Mouse (Mus musculus): ENCODE data around the gene Memo1. TPM values are rescaled to one million over a fixed set of nuclear protein-coding genes. Genes with fewer than 3 reads are reported as not detected.
"Not testable (repeated sequence)": the region's sequence is repeated elsewhere in the genome, so short reads cannot be mapped to it uniquely, and the experiment has no call there.

The Memo1 gene
- polyA plus RNA-seq, 1 experiment from 2014 or later, result 77.4 TPM

DNA sequence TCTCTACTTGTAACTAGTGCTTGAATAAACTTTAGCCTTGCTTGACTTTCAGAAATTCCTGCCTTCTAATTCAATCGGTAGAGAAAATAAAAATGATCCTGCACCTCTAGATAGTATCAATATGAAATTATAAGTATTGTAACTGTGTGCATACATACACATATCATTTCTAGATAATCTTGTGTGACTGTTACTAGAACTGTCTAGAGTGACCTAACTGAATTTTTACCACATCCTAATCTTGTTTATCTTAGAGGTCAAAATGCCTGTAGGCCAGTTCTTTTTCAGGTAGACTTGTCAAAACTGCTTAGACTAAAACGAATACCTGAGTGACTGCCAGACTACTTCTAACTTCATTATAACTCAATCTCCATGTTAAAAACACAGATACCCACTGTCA lies 25.1 kb downstream of the Memo1 start:
- H3K9ac ChIP-seq, result no peak overlapping the region
- H3K27ac ChIP-seq, result no peak overlapping the region
- H3K4me3 ChIP-seq (replicated peaks), result no peak overlapping the region
- no peaks in the 10 kb centered on the region for H3K27me3 ChIP-seq
- H3K4me2 ChIP-seq, result no peak overlapping the region
- H3K9me3 ChIP-seq, result no peaks in the 10 kb centered on the region
- no peak for ATAC-seq (ENCODE audit: low FRiP score)
- 0 out of 2 replicates have a peak, but pooled peaks cover 5% of the 10 kb centered on the region for H3K36me3 ChIP-seq (replicated peaks)
- H3K4me1 ChIP-seq, result peaks cover 10% of the 10 kb centered on the region
- WGBS, result 89% methylated on average over 2 of the region's 2 CpGs

DNA sequence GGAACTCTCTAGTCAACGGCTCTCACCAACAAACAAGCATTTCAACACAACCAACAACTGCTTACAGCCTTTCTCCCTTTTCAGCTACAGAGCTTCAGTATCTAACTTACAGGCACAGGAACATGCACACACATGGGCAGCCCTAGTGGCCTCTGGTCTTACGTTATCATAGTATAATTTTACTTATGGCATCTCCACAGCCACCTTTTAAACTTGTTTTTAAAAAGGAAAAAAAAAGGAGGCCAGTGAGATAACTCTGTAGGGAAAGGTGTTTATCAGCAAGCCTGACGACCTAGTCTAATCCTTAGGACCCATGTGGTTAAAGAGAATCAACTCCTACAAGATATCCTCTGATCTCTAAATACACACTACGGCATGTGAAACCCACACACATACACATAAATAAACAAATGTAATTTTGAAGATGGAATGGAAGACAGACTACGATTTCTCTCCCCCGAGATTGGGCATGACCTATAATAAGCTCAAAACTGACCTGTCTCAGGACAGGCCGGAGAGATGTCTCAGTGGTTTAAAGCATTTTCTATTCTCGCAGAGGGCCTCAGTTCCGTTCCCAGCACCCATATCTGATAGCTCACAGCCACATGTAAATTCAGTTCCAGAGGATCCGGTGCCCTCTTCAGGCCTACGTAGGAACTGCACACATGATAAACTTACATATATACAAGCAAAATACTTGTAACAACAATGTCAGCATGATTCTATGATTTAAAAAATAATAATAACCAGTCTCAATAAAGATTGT lies 27.7 kb downstream of the Memo1 start:
- H3K4me1 ChIP-seq, result peaks cover 20% of the 10 kb centered on the region
- no peaks in the 10 kb centered on the region for H3K27me3 ChIP-seq
- no peak overlapping the region for H3K27ac ChIP-seq
- no peaks in the 10 kb centered on the region for H3K9me3 ChIP-seq
- no peak overlapping the region for H3K4me2 ChIP-seq
- ATAC-seq (ENCODE audit: low FRiP score), result no peak
- no peak overlapping the region for H3K9ac ChIP-seq
- H3K36me3 ChIP-seq (replicated peaks), result no peaks in the 10 kb centered on the region
- no peak overlapping the region for H3K4me3 ChIP-seq (replicated peaks)
- 94% methylated on average over 11 of the region's 11 CpGs for WGBS

DNA sequence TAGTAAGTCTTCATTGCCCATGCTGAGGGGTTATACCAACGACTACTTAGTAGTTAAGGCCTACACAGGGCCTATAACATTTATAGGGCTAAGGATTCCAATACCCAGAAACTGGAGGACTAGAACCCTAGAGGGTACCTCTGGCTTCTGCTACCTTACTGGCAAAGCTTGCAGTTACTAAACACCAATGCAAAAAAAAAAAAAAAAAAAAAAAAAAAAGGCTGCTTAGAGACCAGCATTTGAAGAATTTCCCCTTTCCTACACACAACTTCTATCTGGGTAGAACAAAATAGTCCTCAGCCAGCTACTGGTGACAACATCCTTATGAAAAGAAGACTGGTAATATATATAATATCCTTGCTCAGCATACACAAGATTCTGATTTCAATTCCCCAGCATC lies 29.7 kb downstream of the Memo1 start:
- ATAC-seq (ENCODE audit: low FRiP score), result no peak
- no peak overlapping the region for H3K4me3 ChIP-seq (replicated peaks)
- H3K27ac ChIP-seq, result peak overlapping the region; percentile 77; the same call in 1 of the 2 replicates
- no peaks in the 10 kb centered on the region for H3K27me3 ChIP-seq
- WGBS, result 61% methylated on average over 1 of the region's 1 CpGs
- peaks cover 20% of the 10 kb centered on the region for H3K4me1 ChIP-seq
- H3K9ac ChIP-seq, result no peak overlapping the region
- H3K4me2 ChIP-seq, result no peak overlapping the region; the same call in 1 of the 2 replicates
- no peaks in the 10 kb centered on the region for H3K9me3 ChIP-seq
- H3K36me3 ChIP-seq (replicated peaks), result no peaks in the 10 kb centered on the region

DNA sequence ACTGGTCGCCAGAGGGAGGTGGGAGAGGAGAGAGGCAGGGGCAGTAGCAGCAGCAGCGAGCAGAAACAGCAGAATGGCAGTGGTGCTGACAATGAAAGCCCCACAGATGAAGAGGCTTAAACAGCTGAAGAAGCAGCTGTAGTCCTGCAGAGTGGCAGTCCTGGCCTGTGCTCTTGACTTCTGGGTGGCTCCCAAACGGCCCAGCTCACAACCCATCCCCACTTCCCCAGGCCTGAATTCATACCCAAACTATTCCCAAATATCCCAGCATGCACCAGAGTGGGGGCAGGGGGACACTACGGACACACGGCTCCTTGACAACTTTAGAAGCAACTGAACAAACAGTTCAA lies 30.2 kb downstream of the Memo1 start:
- peak; percentile 69 for ATAC-seq (ENCODE audit: low FRiP score)
- 10% methylated on average over 5 of the region's 5 CpGs for WGBS
- Histone ChIP-seq H3K4me1 (peaks cover 20% of the 10 kb centered on the region), H3K27ac (peak overlapping the region; percentile 77), H3K9ac (no peak overlapping the region), H3K4me2 (peak overlapping the region; percentile 8; the same call in 1 of the 2 replicates), H3K27me3 (no peaks in the 10 kb centered on the region), H3K4me3 (replicated peaks) (no peak overlapping the region), H3K9me3 (no peaks in the 10 kb centered on the region), H3K36me3 (replicated peaks) (no peaks in the 10 kb centered on the region)

DNA sequence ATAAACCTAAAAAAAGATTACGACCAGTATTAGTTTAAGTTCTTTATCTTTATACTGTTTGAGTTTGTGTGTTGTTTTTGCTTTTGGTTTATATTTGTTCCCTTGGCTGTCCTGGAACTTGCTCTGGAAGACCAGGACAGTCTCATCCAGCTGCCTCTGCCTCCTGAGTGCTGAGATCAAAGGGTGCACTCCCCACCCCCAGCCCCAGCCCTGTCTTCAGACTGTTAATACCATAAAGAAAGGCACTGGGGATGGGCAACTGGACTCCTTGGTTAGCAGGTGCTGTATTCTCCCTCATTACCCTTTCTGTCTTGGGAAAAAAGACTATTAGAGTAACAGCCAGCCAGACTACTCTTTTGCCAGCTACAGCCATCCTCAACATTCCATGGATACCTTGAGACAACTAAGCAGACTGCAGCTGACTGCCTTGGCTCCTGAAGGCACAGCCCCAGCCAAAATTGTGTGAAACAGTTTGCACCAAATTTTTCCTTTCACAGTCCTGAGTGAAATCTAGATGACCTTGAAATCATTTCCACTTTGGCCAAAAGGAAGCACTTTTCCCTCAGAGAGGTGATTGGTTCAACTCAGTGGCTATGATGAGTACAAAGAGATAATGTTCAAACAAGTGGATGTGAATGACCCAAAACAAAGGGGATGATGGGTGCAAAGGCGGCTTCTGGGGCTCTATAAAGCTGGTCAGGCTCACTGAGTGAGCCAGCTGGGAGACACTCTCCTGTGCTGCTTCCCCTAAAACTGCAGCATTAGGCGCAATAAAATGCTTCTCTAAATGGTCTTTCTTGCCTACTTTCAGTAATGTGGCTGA lies 30.8 kb downstream of the Memo1 start:
- ATAC-seq (ENCODE audit: low FRiP score), result peak; percentile 30; the same call in 1 of the 2 replicates
- H3K27me3 ChIP-seq, result no peaks in the 10 kb centered on the region
- H3K36me3 ChIP-seq (replicated peaks), result no peaks in the 10 kb centered on the region
- peak overlapping the region; percentile 8; the same call in 1 of the 2 replicates for H3K4me2 ChIP-seq
- peak overlapping the region; percentile 77 for H3K27ac ChIP-seq
- no peak overlapping the region for H3K4me3 ChIP-seq (replicated peaks)
- peaks cover 20% of the 10 kb centered on the region for H3K4me1 ChIP-seq
- no peak overlapping the region for H3K9ac ChIP-seq
- WGBS, result 58% methylated on average over 3 of the region's 3 CpGs
- H3K9me3 ChIP-seq, result no peaks in the 10 kb centered on the region

DNA sequence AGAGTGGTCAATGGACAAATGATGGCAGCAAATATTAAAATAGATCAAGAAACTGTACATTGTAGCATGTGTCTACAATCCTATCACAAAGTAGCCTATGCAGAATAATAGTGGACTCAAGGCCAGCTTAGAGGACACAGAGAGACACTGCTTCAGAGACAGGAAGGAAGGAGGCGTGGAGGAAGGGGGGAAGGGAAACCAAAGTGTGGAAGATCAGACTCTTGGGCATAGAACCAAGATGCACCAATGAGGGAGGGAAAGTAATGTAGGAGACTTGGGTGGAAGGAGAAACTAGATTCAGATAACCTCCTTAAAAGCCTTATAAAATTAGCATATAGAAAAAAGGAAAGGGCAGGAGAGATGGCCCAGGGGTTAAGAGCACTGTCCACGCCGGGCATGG lies 32.9 kb downstream of the Memo1 start:
- no peak for ATAC-seq (ENCODE audit: low FRiP score)

DNA sequence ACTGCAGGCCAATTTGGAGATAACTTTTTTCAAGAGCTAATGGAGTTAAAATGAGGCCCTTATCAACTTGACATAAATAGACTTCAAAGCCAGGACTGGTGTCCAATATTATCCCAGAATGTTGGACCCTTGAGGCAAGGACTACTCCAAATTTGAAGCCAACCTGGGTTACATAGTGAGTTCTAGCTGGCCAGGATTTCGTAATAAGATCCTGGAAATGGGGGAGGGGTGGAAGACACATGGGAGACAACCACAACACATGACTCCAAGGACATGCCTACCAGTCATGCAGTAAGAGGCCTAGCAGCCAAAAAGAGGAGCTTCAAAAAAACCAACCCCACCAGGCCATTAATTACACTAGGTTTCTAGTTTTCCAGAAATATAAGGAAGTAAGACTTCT lies 50.0 kb downstream of the Memo1 start:
- H3K4me3 ChIP-seq (replicated peaks), result no peak overlapping the region
- no peak overlapping the region for H3K9ac ChIP-seq
- no peak for ATAC-seq (ENCODE audit: low FRiP score)
- no peak overlapping the region for H3K27ac ChIP-seq
- peaks cover 6% of the 10 kb centered on the region; the same call in 1 of the 2 replicates for H3K36me3 ChIP-seq (replicated peaks)
- no peaks in the 10 kb centered on the region for H3K4me1 ChIP-seq
- H3K27me3 ChIP-seq, result no peaks in the 10 kb centered on the region
- WGBS, result 84% methylated on average over 1 of the region's 1 CpGs
- H3K4me2 ChIP-seq, result no peak overlapping the region
- H3K9me3 ChIP-seq, result no peaks in the 10 kb centered on the region

More for the DNA sequence above, 32.9 kb downstream of the Memo1 start:
- Histone ChIP-seq H3K36me3 (replicated peaks) (0 out of 2 replicates have a peak, but pooled peaks cover 5% of the 10 kb centered on the region), H3K4me1 (peaks cover 20% of the 10 kb centered on the region), H3K27ac (no peak overlapping the region), H3K9me3 (no peaks in the 10 kb centered on the region), H3K4me2 (no peak overlapping the region), H3K4me3 (replicated peaks) (no peak overlapping the region), H3K27me3 (no peaks in the 10 kb centered on the region), H3K9ac (no peak overlapping the region)
- 93% methylated on average over 3 of the region's 3 CpGs for WGBS

DNA sequence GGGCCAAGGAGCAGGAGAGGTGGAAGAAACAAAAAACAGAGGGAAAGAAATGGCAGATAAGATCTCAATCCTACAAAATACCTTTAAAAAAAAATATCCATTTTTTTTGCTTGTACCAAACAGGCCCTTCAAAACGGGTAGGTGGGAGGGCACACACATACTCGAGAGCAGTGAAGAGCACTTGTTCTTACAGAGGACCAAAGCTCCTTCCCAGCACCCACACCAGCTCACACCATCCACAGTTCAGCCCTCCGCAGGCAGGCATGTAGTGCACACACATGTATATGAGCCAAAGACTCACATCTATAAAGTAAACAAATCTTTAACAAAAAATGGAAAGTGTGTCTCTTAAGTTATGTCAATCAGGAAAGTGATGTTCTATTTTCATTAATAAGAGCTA lies 52.5 kb downstream of the Memo1 start:
- Histone ChIP-seq H3K27me3 (no peaks in the 10 kb centered on the region), H3K4me2 (no peak overlapping the region), H3K27ac (no peak overlapping the region), H3K9me3 (no peaks in the 10 kb centered on the region), H3K36me3 (replicated peaks) (peaks cover 5% of the 10 kb centered on the region), H3K4me1 (no peaks in the 10 kb centered on the region), H3K9ac (no peak overlapping the region), H3K4me3 (replicated peaks) (no peak overlapping the region)
- WGBS, result 78% methylated on average over 3 of the region's 3 CpGs
- ATAC-seq (ENCODE audit: low FRiP score), result no peak

DNA sequence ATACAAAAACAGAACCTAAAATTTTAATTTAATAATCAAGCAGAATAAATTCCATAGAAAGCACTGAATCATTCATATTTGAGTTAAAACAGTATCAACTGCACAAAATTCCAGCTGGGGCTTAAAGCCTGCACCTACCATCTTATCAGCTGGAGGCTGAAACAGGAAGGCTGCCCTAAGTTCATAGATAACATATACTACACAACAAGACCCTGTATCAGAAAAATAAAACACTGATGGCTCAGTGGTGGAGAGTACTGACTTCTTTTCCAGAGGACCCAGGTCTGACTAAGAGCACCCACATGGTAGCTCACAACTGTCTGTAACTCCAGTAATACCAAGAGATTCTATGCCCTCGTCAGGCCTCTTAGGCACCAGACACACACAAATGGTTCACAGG lies 55.0 kb downstream of the Memo1 start:
- 97% methylated on average over 1 of the region's 1 CpGs for WGBS
- ATAC-seq (ENCODE audit: low FRiP score), result no peak

DNA sequence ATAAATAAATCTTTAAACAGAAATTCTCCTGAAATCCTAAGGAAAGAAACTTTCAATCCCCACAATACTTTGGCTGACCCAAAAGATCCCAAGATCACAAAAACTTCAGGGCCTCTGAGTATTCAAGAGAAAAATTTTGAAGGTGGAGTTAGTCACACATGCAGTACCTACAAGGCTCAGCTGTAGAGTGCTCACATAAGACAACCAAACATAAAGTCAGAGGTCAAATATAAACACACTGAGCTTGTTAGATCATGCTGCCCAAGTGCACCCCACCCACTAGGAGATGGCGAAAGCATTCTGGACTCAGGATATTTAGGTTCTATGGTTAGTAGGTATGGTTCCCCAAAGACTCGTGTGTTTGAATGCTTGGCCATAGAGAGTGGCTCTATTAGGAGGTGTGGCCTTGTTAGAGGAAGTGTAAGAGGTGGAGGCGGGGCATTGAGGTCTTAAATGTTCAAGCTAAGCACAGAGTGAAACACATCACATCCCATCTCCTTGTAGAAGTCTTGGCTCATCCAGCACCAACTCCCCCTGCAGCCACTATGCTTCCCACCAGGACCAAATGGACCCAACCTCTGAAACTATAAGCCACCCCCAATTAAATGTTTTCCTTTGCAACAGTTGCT lies 67.1 kb downstream of the Memo1 start:
- H3K9ac ChIP-seq, result no peak overlapping the region
- WGBS, result 91% methylated on average over 3 of the region's 3 CpGs

More for the DNA sequence above, 55.0 kb downstream of the Memo1 start:
- no peaks in the 10 kb centered on the region for H3K27me3 ChIP-seq
- no peak overlapping the region for H3K27ac ChIP-seq
- H3K9me3 ChIP-seq, result no peaks in the 10 kb centered on the region
- no peak overlapping the region for H3K4me3 ChIP-seq (replicated peaks)
- no peak overlapping the region for H3K9ac ChIP-seq
- H3K36me3 ChIP-seq (replicated peaks), result peaks cover 5% of the 10 kb centered on the region
- no peaks in the 10 kb centered on the region for H3K4me1 ChIP-seq
- no peak overlapping the region for H3K4me2 ChIP-seq

DNA sequence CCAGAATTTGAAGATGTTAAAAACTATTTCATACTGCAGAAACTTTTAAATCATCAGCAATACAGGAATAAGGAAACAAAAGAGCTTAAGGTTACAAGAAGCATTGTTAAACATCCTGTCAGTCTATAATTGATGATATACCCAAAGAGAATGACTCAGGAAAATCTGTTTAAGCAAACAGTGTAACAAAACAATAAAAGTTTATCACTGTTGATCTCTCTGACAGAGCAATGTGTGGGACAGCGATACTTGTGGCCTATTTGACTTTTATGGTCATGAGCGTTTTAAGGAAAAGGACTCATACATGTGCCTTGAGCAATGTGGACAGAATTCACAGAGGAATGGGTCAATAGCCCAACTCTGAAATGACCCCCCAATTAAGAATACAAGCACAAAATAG lies 78.0 kb downstream of the Memo1 start:
- no peak for ATAC-seq (ENCODE audit: low FRiP score)
- 94% methylated on average over 2 of the region's 2 CpGs for WGBS

More for the DNA sequence above, 67.1 kb downstream of the Memo1 start:
- Histone ChIP-seq H3K4me3 (replicated peaks) (no peak overlapping the region), H3K36me3 (replicated peaks) (peaks cover 4% of the 10 kb centered on the region; the same call in 1 of the 2 replicates), H3K9me3 (no peaks in the 10 kb centered on the region), H3K4me1 (no peaks in the 10 kb centered on the region), H3K4me2 (no peak overlapping the region), H3K27ac (no peak overlapping the region), H3K27me3 (no peaks in the 10 kb centered on the region)
- no peak for ATAC-seq (ENCODE audit: low FRiP score)

DNA sequence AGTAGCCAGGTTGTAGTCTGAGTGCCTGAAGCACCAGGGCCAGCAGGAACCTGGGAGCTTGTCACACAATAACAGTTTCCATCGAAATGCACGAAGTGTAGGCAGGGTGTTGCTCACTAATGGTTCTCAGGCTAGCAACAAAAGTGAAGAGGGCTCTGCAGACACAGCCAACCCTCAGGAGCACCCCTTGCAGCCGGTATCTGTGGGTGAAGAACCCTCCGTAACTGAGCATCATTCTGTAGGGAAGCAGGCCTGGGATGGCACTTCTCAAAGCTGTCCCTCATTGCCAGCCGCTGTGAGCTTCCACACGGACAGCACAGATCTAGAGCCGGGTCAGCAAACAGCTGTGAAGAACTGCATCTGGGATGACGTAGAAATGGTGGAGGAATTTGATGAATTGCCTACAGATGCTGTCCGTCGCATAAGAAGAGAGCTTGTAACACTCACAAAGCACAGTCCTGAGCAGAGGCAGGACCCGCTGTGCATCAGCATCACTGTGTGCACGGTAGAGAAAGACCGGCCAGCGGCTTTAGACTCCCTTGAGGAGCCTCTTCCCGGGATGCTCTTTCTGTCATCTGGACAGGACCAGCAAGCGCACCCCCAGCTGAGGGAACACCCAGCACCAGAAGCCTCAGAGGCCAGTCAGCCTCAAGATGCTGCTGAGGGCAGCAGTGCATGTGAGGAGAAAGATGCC lies 82.3 kb downstream of the Memo1 start:
- not testable (repeated sequence) for ATAC-seq (ENCODE audit: low FRiP score); H3K27me3 ChIP-seq
- WGBS, result 89% methylated on average over 16 of the region's 16 CpGs

More for the DNA sequence above, 78.0 kb downstream of the Memo1 start:
- no peak overlapping the region for H3K27ac ChIP-seq
- H3K4me1 ChIP-seq, result no peaks in the 10 kb centered on the region
- no peaks in the 10 kb centered on the region for H3K27me3 ChIP-seq
- no peak overlapping the region for H3K4me3 ChIP-seq (replicated peaks)
- H3K36me3 ChIP-seq (replicated peaks), result peaks cover 18% of the 10 kb centered on the region
- no peak overlapping the region for H3K4me2 ChIP-seq
- no peak overlapping the region for H3K9ac ChIP-seq
- H3K9me3 ChIP-seq, result no peaks in the 10 kb centered on the region

More for the DNA sequence above, 82.3 kb downstream of the Memo1 start:
- not testable (repeated sequence) for H3K4me2 ChIP-seq; H3K9ac ChIP-seq; H3K9me3 ChIP-seq; H3K4me3 ChIP-seq (replicated peaks); H3K27ac ChIP-seq; H3K4me1 ChIP-seq
- H3K36me3 ChIP-seq (replicated peaks), result peaks cover 24% of the 10 kb centered on the region

Data from forebrain, embryonic 12.5 days (tissue).